Mouse (Mus musculus) forebrain, embryonic 16.5 days (tissue): ENCODE measurements around the gene Zswim9. TPM values are rescaled to one million over a fixed set of nuclear protein-coding genes. Genes with fewer than 3 reads are reported as not detected.

ENCODE experiments used
- ATAC-seq: fragments of 200-750 bp; cut with Nextera tagmentation; 2 replicates; pipeline ENCODE4 v1.8.0; 2017; ENCODE audit warnings: mild to moderate bottlenecking, moderate library complexity
- H3K27ac ChIP-seq: fragments of 300-500 bp; sonication (generic); 2 replicates; pipeline ENCODE4 v1.5.1; 2014; ENCODE audit warnings: low read length, control low read depth
- H3K27me3 ChIP-seq: fragments of 300-500 bp; sonication (generic); replicated peaks from 2 replicates; pipeline ENCODE4 v1.6.1; 2014; ENCODE audit warnings: low read length; ENCODE audit not compliant: control insufficient read depth, insufficient read depth
- H3K36me3 ChIP-seq: fragments of 300-500 bp; sonication (generic); 2 replicates; pipeline ENCODE4 v1.6.1; 2014; ENCODE audit not compliant: control insufficient read depth, insufficient read depth
- H3K4me1 ChIP-seq: fragments of 300-500 bp; sonication (generic); replicated peaks from 2 replicates; pipeline ENCODE4 v1.6.1; 2014; ENCODE audit warnings: low read length; ENCODE audit not compliant: control insufficient read depth, insufficient read depth
- H3K4me2 ChIP-seq: fragments of 300-500 bp; sonication (generic); 2 replicates; pipeline ENCODE4 v1.6.1; 2014; ENCODE audit warnings: mild to moderate bottlenecking, low read length, control low read depth
- H3K4me3 ChIP-seq: fragments of 300-500 bp; sonication (generic); replicated peaks from 2 replicates; pipeline ENCODE4 v1.5.1; 2014; ENCODE audit warnings: mild to moderate bottlenecking, low read length, control low read depth
- H3K9ac ChIP-seq: fragments of 300-500 bp; sonication (generic); replicated peaks from 2 replicates; pipeline ENCODE4 v1.6.1; 2014; ENCODE audit warnings: low read depth, low read length, control low read depth
- H3K9me3 ChIP-seq: fragments of 300-500 bp; sonication (generic); 2 replicates; pipeline ENCODE4 v1.6.1; 2016; ENCODE audit warnings: low read length; ENCODE audit not compliant: control insufficient read depth
- WGBS: fragments of 180-500 bp; shearing (Covaris S2); extraction: QIAGEN DNeasy Blood & Tissue Kit; methylation state at CpG from one replicate; pipeline ENCODE4 v1.1.7; 2014; 5-methylcytosine and 5-hydroxymethylcytosine counted together
- polyA plus RNA-seq: library from polyadenylated mRNA; unstranded; fragments of >200 nt; fragmentation: Nextera tagmentation; extraction: Ambion mirVana; gene quantifications from 2 replicates; pipeline ENCODE4 v1.2.1, GENCODE M21; 2015

The Zswim9 gene
- polyA plus RNA-seq, 1 experiment from 2014 or later, result 18.6 TPM

DNA sequence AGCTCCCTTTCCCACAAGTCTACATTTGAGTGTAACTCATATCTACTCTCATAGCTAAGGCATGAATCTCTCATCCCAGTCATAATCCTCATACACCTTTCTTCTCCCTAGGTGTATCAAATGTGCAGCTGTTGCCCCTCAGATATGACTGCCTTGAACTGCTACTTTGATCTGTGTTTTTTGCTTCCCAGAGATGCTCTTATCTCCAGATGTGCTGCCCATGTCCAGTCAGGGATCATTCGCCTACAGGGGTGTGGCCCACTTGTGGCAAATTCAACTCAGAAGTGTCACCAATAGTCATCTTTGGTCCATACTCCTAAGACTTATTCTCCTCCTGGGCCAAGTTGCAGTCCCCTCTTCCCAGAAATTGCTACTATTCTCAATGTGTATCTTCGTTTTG, 688 bp downstream of the Zswim9 start:
- 0 out of 2 replicates have a peak, but pooled peaks have one; percentile 0 for ATAC-seq
- 22% methylated on average over 2 of the region's 2 CpGs for WGBS
- peaks cover 11% of the 10 kb centered on the region for H3K36me3 ChIP-seq
- peak overlapping the region; percentile 81 for H3K4me3 ChIP-seq
- H3K9ac ChIP-seq, result peak overlapping the region; percentile 90
- H3K4me1 ChIP-seq, result peaks cover 5% of the 10 kb centered on the region
- H3K27me3 ChIP-seq, result no peaks in the 10 kb centered on the region
- no peaks in the 10 kb centered on the region for H3K9me3 ChIP-seq
- peak overlapping the region; percentile 70 for H3K4me2 ChIP-seq
- no peak overlapping the region for H3K27ac ChIP-seq

DNA sequence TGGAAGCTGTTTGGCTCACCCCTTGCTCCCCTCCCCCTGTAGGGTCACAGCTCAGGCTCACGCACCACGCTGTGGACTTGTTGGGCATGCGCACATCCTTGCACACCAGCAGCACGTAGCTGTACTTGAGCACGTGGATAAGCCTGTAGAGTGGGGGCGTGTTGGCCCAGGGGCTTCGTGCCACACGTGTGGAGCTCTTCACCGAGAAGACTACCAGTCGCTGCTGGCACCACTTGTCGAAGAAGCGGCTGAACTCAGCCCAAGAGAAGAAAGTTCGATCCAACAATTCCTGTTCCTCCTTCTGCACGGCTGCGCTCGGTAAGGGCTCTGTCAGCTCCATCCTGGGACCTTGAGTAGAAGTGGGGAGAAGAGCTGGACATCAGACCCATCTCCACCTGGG, 1.4 kb downstream of the Zswim9 start, which contains the start of gene Lig1:
Gene Lig1, plus strand, starts transcription at position 203 of the 400 bp plus-strand sequence.
- peaks cover 11% of the 10 kb centered on the region for H3K36me3 ChIP-seq
- no peaks in the 10 kb centered on the region for H3K9me3 ChIP-seq
- peaks cover 5% of the 10 kb centered on the region for H3K4me1 ChIP-seq
- H3K4me3 ChIP-seq, result peak within 1 kb of the TSS; percentile 81
- peak within 1 kb of the TSS; percentile 93 for H3K27ac ChIP-seq
- WGBS, result 96% methylated on average over 16 of the region's 16 CpGs
- peak within 1 kb of the TSS; percentile 90 for H3K9ac ChIP-seq
- peak within 1 kb of the TSS; percentile 70 for H3K4me2 ChIP-seq
- no peak for ATAC-seq
- H3K27me3 ChIP-seq, result no peaks in the 10 kb centered on the region

DNA sequence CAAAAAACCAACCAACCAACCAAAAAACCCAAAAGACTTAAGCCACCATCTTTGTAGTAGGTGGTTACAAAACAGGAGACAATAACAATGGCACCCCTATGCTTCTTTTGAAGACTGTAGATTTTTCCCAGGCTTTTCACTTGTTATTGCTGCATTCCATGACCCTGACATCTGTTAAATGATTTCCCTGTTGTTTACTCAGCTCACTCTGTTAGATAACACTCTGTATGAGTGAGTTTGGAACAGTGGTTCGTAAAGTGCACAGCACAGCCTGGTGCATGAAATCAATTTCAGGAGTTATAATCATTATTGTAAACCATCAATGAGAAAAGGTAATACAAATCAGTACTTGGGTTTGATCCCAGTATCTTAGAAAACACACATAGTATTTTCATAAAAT, 6.8 kb downstream of the Zswim9 start:
- H3K9me3 ChIP-seq, result no peaks in the 10 kb centered on the region
- no peak overlapping the region for H3K27ac ChIP-seq
- H3K9ac ChIP-seq, result no peak overlapping the region
- no peak overlapping the region for H3K4me2 ChIP-seq
- H3K36me3 ChIP-seq, result peaks cover 11% of the 10 kb centered on the region
- H3K27me3 ChIP-seq, result no peaks in the 10 kb centered on the region
- WGBS, result 92% methylated on average over 1 of the region's 1 CpGs
- no peak overlapping the region for H3K4me3 ChIP-seq
- H3K4me1 ChIP-seq, result no peaks in the 10 kb centered on the region
- no peak for ATAC-seq

DNA sequence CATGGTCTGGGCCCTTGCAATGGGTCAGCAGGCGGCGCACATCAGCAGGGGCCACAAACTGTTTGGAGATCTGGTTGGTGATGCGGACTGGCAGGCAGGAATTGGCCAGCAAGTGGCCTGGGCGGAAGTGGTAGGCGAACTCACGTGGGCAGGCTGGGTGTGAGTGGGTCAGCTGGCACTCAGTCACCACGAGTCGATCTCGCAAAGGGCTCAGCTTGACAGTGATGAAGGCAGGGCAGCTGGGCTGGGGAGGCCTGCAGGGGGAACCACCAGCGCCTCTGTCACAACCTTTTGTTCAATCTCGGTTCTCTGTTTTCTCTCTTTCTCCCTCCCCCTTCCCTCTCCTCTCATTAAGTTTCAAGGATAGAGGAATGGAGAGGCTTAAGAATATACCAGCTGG, 9.1 kb downstream of the Zswim9 start:
- H3K27ac ChIP-seq, result no peak overlapping the region
- no peak overlapping the region for H3K4me2 ChIP-seq
- no peak for ATAC-seq
- H3K27me3 ChIP-seq, result no peaks in the 10 kb centered on the region
- 73% methylated on average over 11 of the region's 11 CpGs for WGBS
- H3K9me3 ChIP-seq, result no peaks in the 10 kb centered on the region
- H3K4me1 ChIP-seq, result no peaks in the 10 kb centered on the region
- H3K4me3 ChIP-seq, result no peak overlapping the region
- H3K9ac ChIP-seq, result no peak overlapping the region
- H3K36me3 ChIP-seq, result no peaks in the 10 kb centered on the region; the same call in 1 of the 2 replicates

DNA sequence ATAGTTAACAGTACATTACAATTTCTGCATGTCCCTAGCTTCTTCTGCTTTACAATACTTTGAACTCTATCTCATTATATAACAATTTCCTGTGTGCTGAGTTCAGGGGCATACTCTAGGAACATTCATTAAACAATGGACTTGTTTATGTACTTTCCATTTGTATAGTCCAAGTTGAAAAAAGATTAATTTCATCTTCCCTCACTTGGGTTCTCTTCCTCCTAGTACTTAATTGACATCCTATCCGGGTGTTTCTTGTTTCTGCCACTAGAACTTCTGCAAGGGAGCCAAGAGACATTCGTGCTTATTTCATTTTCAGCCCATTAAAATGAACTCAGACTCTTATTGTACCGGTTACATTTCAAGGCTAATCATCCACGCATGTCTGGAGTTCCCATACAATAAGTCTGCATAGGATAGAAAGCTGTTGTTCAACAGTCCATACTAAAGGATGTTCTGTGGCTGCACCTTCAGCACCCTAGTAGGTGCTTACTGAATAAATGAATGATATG, 9.7 kb downstream of the Zswim9 start:
- Histone ChIP-seq H3K4me1 (no peaks in the 10 kb centered on the region), H3K4me2 (no peak overlapping the region), H3K4me3 (no peak overlapping the region), H3K9me3 (no peaks in the 10 kb centered on the region), H3K9ac (no peak overlapping the region), H3K27me3 (no peaks in the 10 kb centered on the region), H3K36me3 (no peaks in the 10 kb centered on the region), H3K27ac (no peak overlapping the region)
- ATAC-seq, result no peak
- 93% methylated on average over 4 of the region's 4 CpGs for WGBS

DNA sequence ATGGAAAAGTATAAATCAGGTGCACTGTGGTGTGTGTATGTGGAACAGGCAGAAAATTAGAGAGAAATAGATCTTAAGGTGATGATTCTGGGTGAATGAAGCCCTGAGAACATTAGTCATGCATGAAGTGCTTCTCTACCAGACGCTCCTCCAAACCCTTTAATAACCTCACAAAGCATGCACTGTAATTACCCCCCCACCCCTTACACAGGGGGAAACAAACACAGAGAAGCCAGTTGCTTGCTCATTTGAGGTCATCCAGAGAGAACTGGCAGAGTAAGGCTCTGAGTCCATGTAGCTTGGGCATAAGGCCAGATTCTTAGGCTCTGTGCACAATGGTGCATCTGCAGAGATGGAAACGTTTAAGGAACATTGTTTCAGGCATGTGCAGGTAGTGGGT, 14.1 kb downstream of the Zswim9 start:
- ATAC-seq, result peak; percentile 32; the same call in 1 of the 2 replicates

DNA sequence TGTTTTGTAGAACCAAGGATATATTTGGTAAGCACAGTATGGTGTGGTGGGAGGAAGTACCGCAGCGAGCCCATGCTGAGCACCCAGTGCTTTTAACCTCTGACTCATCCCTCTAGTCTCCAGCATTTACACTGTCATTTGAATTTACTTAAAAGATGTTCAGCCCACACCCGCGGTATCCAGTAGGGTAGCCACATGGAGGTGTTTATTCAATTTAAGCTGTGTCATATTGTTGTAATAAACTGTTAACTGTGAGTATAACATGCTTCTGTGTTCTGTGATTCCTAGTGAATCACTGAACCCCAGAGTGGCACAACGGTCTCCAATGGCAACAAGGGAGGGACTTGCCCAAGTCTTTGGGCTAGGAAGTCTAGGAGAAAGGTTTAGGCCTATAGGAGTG, 14.7 kb downstream of the Zswim9 start:
- H3K9me3 ChIP-seq, result no peaks in the 10 kb centered on the region
- no peak overlapping the region for H3K4me2 ChIP-seq
- ATAC-seq, result 0 out of 2 replicates have a peak, but pooled peaks have one; percentile 12
- no peak overlapping the region for H3K9ac ChIP-seq
- H3K27ac ChIP-seq, result no peak overlapping the region
- H3K4me1 ChIP-seq, result no peaks in the 10 kb centered on the region
- H3K27me3 ChIP-seq, result no peaks in the 10 kb centered on the region
- no peaks in the 10 kb centered on the region for H3K36me3 ChIP-seq
- H3K4me3 ChIP-seq, result no peak overlapping the region
- WGBS, result 83% methylated on average over 5 of the region's 5 CpGs

More for the DNA sequence above, 14.1 kb downstream of the Zswim9 start:
- Histone ChIP-seq H3K36me3 (no peaks in the 10 kb centered on the region), H3K4me2 (no peak overlapping the region), H3K27ac (no peak overlapping the region), H3K4me1 (no peaks in the 10 kb centered on the region), H3K9ac (no peak overlapping the region), H3K9me3 (no peaks in the 10 kb centered on the region), H3K27me3 (no peaks in the 10 kb centered on the region), H3K4me3 (no peak overlapping the region)
- WGBS, result 20% methylated on average over 2 of the region's 2 CpGs

DNA sequence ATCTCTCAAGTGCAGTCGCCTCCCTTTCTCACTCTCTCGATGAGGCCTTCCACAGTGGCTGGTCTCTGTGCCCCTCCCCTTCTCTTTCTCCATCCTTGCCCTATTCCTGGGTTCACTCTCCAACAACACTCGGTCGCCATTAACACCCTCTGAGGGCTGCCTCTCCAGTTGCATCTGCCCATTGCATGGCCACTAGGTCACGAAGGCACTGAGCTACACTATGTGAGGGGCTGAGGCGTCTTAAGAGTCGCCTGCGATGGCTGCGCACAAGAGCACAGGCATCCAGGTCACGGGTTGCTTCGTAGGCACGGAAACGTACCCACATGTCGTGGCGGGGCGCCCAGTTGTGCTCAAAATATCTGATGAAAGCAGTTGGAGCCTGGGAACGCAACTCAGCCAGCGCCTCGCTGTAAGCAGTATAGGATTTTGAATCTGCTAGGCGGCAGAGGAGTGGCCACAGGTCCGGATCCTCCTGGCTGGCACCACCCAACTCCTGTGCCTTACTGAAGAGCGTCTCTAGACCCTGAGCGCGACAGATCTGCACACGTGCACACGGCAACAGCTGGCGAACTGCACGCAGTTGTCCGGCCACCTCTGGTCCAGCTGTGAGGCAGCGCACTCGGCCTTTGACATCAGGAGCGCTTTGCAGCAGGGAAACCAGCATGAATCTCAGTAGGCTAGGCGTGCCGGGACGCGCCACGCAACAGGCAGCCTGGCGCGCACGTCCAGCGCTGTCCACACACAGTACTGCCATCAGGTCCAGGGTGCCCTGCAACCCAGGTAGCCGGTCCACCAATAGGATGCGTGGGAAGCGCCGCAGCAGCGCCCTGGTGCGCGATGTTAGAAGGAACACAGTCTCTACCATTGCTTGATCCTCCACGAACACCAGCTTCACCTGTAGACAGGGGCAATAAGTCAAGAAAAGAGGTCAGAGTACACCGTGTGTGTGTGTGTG, 17.5 kb downstream of the Zswim9 start:
- H3K4me2 ChIP-seq, result no peak overlapping the region
- WGBS, result 46% methylated on average over 50 of the region's 50 CpGs

DNA sequence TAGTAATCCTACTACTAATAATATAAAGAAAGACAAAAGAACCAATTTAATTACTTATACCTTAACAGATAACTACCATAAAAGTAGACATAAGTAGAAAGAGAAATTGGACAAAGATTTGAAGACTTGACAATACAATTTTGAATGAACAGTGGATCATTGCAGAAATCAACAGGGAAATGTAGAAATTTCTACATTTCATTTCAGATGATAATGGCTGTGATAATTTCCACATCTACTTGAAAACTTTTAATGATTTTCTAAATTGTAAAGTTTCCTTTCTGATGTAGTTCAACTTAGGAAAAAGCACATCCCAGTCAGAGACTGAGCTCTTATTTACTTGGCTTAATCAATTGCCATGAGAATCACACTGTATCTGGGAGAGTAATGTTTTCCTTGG, 65.8 kb downstream of the Zswim9 start, which contains the start of gene Vmn1r89:
Gene Vmn1r89, plus strand, starts transcription at position 301 of the 400 bp plus-strand sequence.
- no peaks in the 10 kb centered on the region for H3K36me3 ChIP-seq
- no peak within 1 kb of the TSS for H3K9ac ChIP-seq
- H3K27ac ChIP-seq, result no peak within 1 kb of the TSS
- ATAC-seq, result no peak
- no peak within 1 kb of the TSS for H3K4me3 ChIP-seq
- no peaks in the 10 kb centered on the region for H3K9me3 ChIP-seq
- H3K4me2 ChIP-seq, result no peak within 1 kb of the TSS
- H3K27me3 ChIP-seq, result no peaks in the 10 kb centered on the region
- H3K4me1 ChIP-seq, result no peaks in the 10 kb centered on the region

More for the DNA sequence above, 17.5 kb downstream of the Zswim9 start:
- H3K9me3 ChIP-seq, result no peaks in the 10 kb centered on the region
- H3K36me3 ChIP-seq, result no peaks in the 10 kb centered on the region
- H3K4me1 ChIP-seq, result no peaks in the 10 kb centered on the region
- no peak overlapping the region for H3K9ac ChIP-seq
- peak; percentile 23; the same call in 1 of the 2 replicates for ATAC-seq
- no peak overlapping the region for H3K27ac ChIP-seq
- H3K4me3 ChIP-seq, result no peak overlapping the region
- H3K27me3 ChIP-seq, result no peaks in the 10 kb centered on the region
